In the genomic region with DNA sequence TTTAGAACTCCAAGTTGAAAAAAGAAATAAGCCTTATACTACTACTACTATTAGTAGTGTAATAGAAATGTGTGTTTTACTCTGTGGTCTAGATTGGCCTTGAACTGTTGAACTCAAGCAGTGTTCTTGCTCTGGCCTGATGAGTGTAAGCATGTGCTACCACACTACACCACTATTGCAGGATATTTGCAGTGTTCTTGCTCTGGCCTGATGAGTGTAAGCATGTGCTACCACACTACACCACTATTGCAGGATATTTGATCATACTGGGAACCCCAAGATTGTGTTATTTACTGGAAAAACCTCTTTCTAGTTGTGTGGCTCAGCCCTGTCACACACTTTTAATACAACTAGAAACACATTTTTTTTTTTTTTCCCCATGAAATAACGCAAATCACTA, we compare ENCODE assay signal across 15 mouse cellular contexts. TPM values are rescaled to one million over a fixed set of nuclear protein-coding genes. Genes with fewer than 3 reads are reported as not detected.
"Had no signal": no experiment of that assay in that cellular context is flagged by ENCODE, and none has a peak within 500 bp of the region (broad histone marks: within the 10 kb centered on the region; RNA-seq: fewer than 3 reads in every experiment).

No protein-coding gene starts in this region.

- H3K36me3 ChIP-seq: limb, embryonic 12.5 days; liver, embryonic 13.5 days; midbrain, embryonic 10.5 days; neural tube, embryonic 12.5 days had no signal

- H3K4me1 ChIP-seq: limb, embryonic 12.5 days; neural tube, embryonic 12.5 days had no signal

- H3K9me3 ChIP-seq: limb, embryonic 12.5 days; liver, embryonic 13.5 days; midbrain, embryonic 10.5 days; neural tube, embryonic 12.5 days had no signal

- H3K27me3 ChIP-seq: limb, embryonic 12.5 days; liver, embryonic 13.5 days; neural tube, embryonic 12.5 days had no signal

- ATAC-seq: midbrain, embryonic 16.5 days had no signal

- H3K27ac ChIP-seq: kidney, postnatal 0 days; limb, embryonic 12.5 days; liver, embryonic 13.5 days; midbrain, embryonic 10.5 days; neural tube, embryonic 12.5 days had no signal

- H3K4me2 ChIP-seq: limb, embryonic 12.5 days; liver, embryonic 13.5 days; neural tube, embryonic 12.5 days had no signal

- H3K9ac ChIP-seq: limb, embryonic 12.5 days; liver, embryonic 13.5 days; neural tube, embryonic 12.5 days had no signal

- DNase-seq: kidney, adult 9 months; kidney, postnatal 36 days; layer of hippocampus, adult 9-11 months; layer of hippocampus, postnatal 36 days; liver; liver, embryonic 13.5 days; right cerebral cortex, postnatal 25 days; thymus, postnatal 36 days had no signal

- H3K4me3 ChIP-seq: limb, embryonic 12.5 days; liver, embryonic 13.5 days; midbrain, embryonic 10.5 days; neural tube, embryonic 12.5 days had no signal

RNA-seq across cellular contexts. Expression of gene Chrm5, which starts 26.9 kb away (rescaled TPM):
- polyA plus RNA-seq: kidney, postnatal 0 days; limb, embryonic 12.5 days; liver, embryonic 13.5 days; midbrain, embryonic 10.5 days; small intestine, adult 2 months; thymus, postnatal 0 days had no signal
